Mouse (Mus musculus): ENCODE measurements around the gene Plce1. TPM values are rescaled to one million over a fixed set of nuclear protein-coding genes. Genes with fewer than 3 reads are reported as not detected.

Plce1 gene
- polyA plus RNA-seq, 1 experiment from 2014 or later: 3.9 TPM

DNA sequence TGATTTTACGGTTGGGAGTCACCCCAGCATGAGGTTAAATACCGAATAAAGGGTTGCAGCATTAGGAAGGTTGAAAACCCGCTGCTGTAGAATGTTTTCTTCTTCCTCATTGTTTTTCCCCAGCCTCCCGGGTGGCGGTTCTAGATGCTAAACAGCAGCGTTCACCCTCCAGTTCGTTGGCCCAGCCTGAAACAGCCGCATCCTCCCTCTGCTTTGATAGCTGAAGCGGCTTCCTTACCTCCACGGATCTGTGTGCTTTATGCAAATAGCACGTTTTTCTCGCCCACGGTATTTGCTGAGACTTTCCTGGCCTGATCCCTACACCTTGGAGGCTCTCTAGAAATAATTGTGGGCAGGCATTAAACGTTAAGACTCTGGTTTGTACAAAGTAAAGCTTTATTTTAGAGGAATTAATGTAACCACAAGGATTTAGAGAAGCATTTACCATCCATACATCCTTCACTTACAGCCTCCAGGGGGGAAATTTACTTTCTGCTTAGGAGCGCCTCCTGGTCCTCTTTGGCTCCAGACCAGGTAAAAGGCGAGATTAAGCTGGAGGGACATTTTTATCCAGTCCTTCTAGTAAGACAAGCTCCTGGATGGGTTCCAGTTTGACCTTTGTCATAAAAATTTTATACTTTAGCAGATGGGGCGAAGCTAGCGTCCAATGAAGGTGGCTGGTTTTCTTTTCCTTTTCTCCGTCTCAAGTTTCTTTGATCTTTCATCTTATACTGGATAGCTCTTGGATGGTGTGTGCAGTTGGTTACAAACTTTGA, 1.7 kb downstream of the Plce1 start:
- WGBS: 16% methylated on average over 19 of the region's 19 CpGs
- Histone ChIP-seq H3K27ac (ENCODE audit: low read depth, low read length) (no peak overlapping the region), H3K9me3 (ENCODE audit: control insufficient read depth, low read length) (no peaks in the 10 kb centered on the region), H3K27me3 (ENCODE audit: control insufficient read depth, insufficient read depth, low read length) (peaks cover 5% of the 10 kb centered on the region; the same call in 1 of the 2 replicates), H3K4me3 (ENCODE audit: low read depth, low read length) (peak overlapping the region; percentile 66), H3K4me1 (ENCODE audit: control insufficient read depth, insufficient read depth, low read length) (peaks cover 6% of the 10 kb centered on the region; the same call in 1 of the 2 replicates), H3K4me2 (ENCODE audit: low read depth, low read length) (peak overlapping the region; percentile 99), H3K9ac (replicated peaks; ENCODE audit: low read depth, low read length) (no peak overlapping the region), H3K36me3 (ENCODE audit: control insufficient read depth, insufficient read depth, low read length) (no peaks in the 10 kb centered on the region)
- ATAC-seq (ENCODE audit: low read depth): no peak

DNA sequence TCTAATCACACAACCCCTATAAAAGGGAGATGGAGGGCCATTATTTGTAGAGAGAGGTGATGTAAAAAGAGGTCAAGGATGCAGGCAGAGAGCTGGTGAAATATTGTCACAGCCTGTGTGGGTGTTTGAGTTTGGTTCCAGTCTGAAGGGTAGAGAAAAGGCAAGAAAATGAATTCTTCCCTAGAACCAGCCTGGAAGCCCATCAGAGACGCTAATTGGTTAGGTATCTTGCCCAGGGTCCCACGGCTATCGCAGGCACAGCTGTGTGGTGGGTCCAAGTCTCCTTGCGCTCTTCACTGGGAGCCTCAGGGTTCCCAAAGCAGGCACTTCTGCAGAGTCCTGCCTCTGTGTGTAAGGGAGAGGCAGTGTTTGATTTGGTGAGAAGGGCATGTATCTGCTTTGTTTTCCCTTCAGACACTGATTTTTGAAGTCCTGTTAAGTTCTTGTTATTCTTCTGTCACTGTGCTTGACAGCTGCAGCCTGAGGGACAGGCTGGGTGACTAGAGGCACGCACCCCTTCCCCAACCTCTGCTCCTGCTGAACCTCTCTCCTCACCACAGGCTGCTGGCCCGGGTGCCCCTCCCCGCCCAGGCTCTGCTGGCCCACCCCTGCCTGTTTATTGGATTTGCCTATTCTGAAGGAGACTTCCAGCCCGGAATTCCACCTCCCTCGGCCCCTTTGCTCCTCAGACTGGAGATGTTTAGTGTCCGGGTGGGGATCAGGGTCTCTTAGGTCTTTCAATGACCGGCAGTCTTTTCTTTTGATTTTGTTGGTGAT, 5.1 kb downstream of the Plce1 start:
- H3K9me3 ChIP-seq (ENCODE audit: control insufficient read depth, low read length): no peaks in the 10 kb centered on the region
- 17% methylated on average over 11 of the region's 11 CpGs for WGBS
- H3K27me3 ChIP-seq (ENCODE audit: control insufficient read depth, insufficient read depth, low read length): peaks cover 5% of the 10 kb centered on the region; the same call in 1 of the 2 replicates
- H3K27ac ChIP-seq (ENCODE audit: low read depth, low read length): no peak overlapping the region; the same call in 1 of the 2 replicates
- H3K4me1 ChIP-seq (ENCODE audit: control insufficient read depth, insufficient read depth, low read length): 0 out of 2 replicates have a peak, but pooled peaks cover 3% of the 10 kb centered on the region
- ATAC-seq (ENCODE audit: low read depth): no peak
- no peaks in the 10 kb centered on the region for H3K36me3 ChIP-seq (ENCODE audit: control insufficient read depth, insufficient read depth, low read length)
- H3K4me3 ChIP-seq (ENCODE audit: low read depth, low read length): no peak overlapping the region
- no peak overlapping the region for H3K9ac ChIP-seq (replicated peaks; ENCODE audit: low read depth, low read length)
- peak overlapping the region; percentile 23; the same call in 1 of the 2 replicates for H3K4me2 ChIP-seq (ENCODE audit: low read depth, low read length)

DNA sequence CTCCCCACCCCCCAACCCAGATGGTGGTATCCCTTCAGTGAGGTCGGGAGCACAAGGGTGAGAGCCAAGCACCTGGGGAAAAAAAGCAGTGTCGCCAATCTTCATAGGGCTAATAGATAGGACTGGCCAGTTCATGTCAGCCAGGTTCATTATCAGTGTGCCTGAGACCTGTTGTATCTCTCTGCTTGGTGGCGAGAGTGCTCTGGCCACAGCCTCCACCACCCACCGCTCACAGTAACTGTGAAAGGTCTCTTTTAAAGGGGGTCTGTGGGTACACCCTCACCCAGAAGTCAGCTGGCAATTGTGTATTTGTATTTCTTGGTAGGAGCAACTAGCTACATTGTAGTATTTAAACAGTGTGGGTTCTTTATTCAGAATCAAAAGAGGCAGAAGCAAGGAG, 6.6 kb downstream of the Plce1 start:
- Histone ChIP-seq H3K4me1 (ENCODE audit: control insufficient read depth, insufficient read depth, low read length) (0 out of 2 replicates have a peak, but pooled peaks cover 3% of the 10 kb centered on the region), H3K9ac (replicated peaks; ENCODE audit: low read depth, low read length) (no peak overlapping the region), H3K4me3 (ENCODE audit: low read depth, low read length) (no peak overlapping the region), H3K4me2 (ENCODE audit: low read depth, low read length) (no peak overlapping the region), H3K9me3 (ENCODE audit: control insufficient read depth, low read length) (no peaks in the 10 kb centered on the region), H3K27ac (ENCODE audit: low read depth, low read length) (no peak overlapping the region), H3K36me3 (ENCODE audit: control insufficient read depth, insufficient read depth, low read length) (no peaks in the 10 kb centered on the region), H3K27me3 (ENCODE audit: control insufficient read depth, insufficient read depth, low read length) (no peaks in the 10 kb centered on the region)
- 27% methylated on average over 4 of the region's 4 CpGs for WGBS
- ATAC-seq (ENCODE audit: low read depth): no peak

DNA sequence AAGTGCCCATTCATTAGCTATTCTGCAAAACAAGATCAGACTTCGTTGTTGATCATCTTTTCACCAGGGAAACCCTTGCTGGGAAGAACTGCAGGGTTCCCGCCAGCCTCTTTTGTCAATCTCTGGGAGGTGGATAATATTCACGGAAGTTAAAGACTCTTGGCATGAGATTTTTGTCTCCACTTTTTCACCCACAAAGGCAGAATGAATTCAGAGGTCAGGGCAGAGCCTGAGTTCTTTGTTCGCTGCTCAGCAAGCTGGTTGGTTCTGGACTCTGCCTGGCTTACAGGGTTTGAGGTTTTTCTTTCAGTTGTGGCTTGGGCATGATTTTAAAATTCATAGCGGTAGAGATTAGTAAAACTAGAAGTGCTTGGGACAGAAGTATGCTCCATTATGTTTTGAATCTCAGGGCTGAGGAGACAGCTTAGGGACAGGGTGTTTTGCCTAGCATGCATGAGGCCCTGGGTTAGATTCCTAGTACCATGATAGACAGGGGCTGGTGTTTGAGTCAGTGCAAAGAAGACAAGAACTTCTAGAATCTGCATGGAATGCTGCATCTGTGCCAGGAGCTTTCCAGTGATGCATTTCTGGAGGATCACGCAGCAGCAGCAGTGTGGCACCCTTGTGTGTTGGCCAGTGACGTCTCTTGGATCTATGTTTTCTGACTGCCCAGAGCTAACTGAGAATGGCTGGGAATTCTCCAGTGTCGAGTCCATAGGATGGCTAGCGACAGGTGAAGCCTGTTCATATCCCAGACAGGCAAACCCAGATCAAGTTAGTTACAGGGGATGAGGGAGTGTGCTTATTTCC, 7.4 kb downstream of the Plce1 start:
- 0 out of 2 replicates have a peak, but pooled peaks cover 3% of the 10 kb centered on the region for H3K4me1 ChIP-seq (ENCODE audit: control insufficient read depth, insufficient read depth, low read length)
- no peak overlapping the region for H3K9ac ChIP-seq (replicated peaks; ENCODE audit: low read depth, low read length)
- H3K4me3 ChIP-seq (ENCODE audit: low read depth, low read length): no peak overlapping the region
- no peak for ATAC-seq (ENCODE audit: low read depth)
- no peaks in the 10 kb centered on the region for H3K9me3 ChIP-seq (ENCODE audit: control insufficient read depth, low read length)
- H3K27me3 ChIP-seq (ENCODE audit: control insufficient read depth, insufficient read depth, low read length): no peaks in the 10 kb centered on the region
- H3K36me3 ChIP-seq (ENCODE audit: control insufficient read depth, insufficient read depth, low read length): no peaks in the 10 kb centered on the region
- H3K4me2 ChIP-seq (ENCODE audit: low read depth, low read length): no peak overlapping the region
- no peak overlapping the region for H3K27ac ChIP-seq (ENCODE audit: low read depth, low read length)
- WGBS: 32% methylated on average over 9 of the region's 9 CpGs

DNA sequence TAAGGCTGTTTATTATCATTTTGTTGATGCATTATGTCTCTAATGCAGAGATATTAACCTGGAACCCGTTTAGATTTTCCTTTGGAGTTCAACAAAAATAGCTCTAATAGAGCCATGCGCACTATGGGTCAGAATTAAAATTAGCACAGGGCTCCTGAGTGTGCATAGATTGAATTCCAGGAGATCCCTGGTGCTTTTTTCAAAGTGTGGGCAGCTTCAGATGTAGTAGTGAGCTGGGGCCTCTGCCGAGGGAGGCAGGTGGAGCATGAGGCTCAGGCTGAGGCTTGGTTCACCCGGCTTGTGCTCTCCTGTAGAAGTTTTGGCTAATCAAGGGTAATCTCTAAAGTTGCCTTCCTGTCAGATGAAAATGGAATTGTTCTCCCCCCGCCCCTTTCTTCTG, 17.3 kb downstream of the Plce1 start:
- H3K4me2 ChIP-seq (ENCODE audit: low read depth, low read length): no peak overlapping the region
- H3K9me3 ChIP-seq (ENCODE audit: control insufficient read depth, low read length): no peaks in the 10 kb centered on the region
- H3K36me3 ChIP-seq (ENCODE audit: control insufficient read depth, insufficient read depth, low read length): no peaks in the 10 kb centered on the region
- no peak overlapping the region for H3K4me3 ChIP-seq (ENCODE audit: low read depth, low read length)
- WGBS: 90% methylated on average over 5 of the region's 5 CpGs
- no peak overlapping the region for H3K27ac ChIP-seq (ENCODE audit: low read depth, low read length)
- H3K4me1 ChIP-seq (ENCODE audit: control insufficient read depth, insufficient read depth, low read length): no peaks in the 10 kb centered on the region
- ATAC-seq (ENCODE audit: low read depth): no peak
- no peak overlapping the region for H3K9ac ChIP-seq (replicated peaks; ENCODE audit: low read depth, low read length)
- no peaks in the 10 kb centered on the region for H3K27me3 ChIP-seq (ENCODE audit: control insufficient read depth, insufficient read depth, low read length)

DNA sequence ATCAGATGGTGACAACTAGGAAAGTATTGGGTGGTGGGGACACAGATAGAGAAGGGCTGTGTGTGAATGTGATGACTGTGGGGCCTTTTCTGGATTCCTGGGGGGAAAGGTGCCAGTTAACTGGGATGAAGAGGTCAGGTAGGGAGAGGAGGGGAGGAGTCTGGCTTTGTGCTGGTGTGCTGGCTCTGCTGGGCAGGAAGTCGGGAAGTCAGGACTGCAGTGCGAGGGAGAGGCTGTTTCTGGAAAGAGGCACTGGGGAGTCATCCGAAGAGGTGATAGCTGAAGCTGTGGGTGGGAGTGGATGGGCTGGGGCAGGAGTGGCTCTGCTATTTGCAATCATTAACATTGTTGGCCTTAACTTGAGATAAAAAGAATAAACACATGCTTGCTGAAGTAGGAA, 23.7 kb downstream of the Plce1 start:
- Histone ChIP-seq H3K4me1 (ENCODE audit: control insufficient read depth, insufficient read depth, low read length) (no peaks in the 10 kb centered on the region), H3K27me3 (ENCODE audit: control insufficient read depth, insufficient read depth, low read length) (no peaks in the 10 kb centered on the region), H3K4me2 (ENCODE audit: low read depth, low read length) (no peak overlapping the region), H3K9ac (replicated peaks; ENCODE audit: low read depth, low read length) (no peak overlapping the region), H3K9me3 (ENCODE audit: control insufficient read depth, low read length) (no peaks in the 10 kb centered on the region), H3K4me3 (ENCODE audit: low read depth, low read length) (no peak overlapping the region), H3K36me3 (ENCODE audit: control insufficient read depth, insufficient read depth, low read length) (no peaks in the 10 kb centered on the region), H3K27ac (ENCODE audit: low read depth, low read length) (no peak overlapping the region)
- ATAC-seq (ENCODE audit: low read depth): no peak
- 46% methylated on average over 3 of the region's 3 CpGs for WGBS

DNA sequence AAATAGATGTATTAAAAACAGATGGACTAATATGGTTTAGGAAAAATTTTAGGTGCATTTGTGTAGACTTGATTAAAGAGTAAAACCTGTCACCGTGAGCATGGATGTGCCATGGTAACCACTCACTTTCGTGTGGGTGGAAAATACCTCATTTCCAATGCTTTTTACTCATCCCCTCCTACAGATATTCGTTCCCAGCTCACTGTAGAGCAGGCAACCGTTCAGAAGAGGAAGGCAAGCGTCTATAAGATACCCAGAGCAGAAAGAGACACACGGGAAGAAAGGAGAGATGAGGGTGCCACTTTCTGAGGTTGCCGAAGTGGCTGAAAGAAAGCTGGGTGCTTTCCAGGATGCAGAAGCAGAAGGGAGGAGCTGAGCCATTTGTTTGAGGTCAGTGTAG, 25.2 kb downstream of the Plce1 start:
- no peak overlapping the region for H3K4me3 ChIP-seq (ENCODE audit: low read depth, low read length)
- no peaks in the 10 kb centered on the region for H3K36me3 ChIP-seq (ENCODE audit: control insufficient read depth, insufficient read depth, low read length)
- no peak overlapping the region for H3K4me2 ChIP-seq (ENCODE audit: low read depth, low read length)
- 87% methylated on average over 7 of the region's 7 CpGs for WGBS
- no peaks in the 10 kb centered on the region for H3K4me1 ChIP-seq (ENCODE audit: control insufficient read depth, insufficient read depth, low read length)
- no peak overlapping the region for H3K27ac ChIP-seq (ENCODE audit: low read depth, low read length)
- no peaks in the 10 kb centered on the region for H3K27me3 ChIP-seq (ENCODE audit: control insufficient read depth, insufficient read depth, low read length)
- no peaks in the 10 kb centered on the region for H3K9me3 ChIP-seq (ENCODE audit: control insufficient read depth, low read length)
- no peak overlapping the region for H3K9ac ChIP-seq (replicated peaks; ENCODE audit: low read depth, low read length)
- no peak for ATAC-seq (ENCODE audit: low read depth)

DNA sequence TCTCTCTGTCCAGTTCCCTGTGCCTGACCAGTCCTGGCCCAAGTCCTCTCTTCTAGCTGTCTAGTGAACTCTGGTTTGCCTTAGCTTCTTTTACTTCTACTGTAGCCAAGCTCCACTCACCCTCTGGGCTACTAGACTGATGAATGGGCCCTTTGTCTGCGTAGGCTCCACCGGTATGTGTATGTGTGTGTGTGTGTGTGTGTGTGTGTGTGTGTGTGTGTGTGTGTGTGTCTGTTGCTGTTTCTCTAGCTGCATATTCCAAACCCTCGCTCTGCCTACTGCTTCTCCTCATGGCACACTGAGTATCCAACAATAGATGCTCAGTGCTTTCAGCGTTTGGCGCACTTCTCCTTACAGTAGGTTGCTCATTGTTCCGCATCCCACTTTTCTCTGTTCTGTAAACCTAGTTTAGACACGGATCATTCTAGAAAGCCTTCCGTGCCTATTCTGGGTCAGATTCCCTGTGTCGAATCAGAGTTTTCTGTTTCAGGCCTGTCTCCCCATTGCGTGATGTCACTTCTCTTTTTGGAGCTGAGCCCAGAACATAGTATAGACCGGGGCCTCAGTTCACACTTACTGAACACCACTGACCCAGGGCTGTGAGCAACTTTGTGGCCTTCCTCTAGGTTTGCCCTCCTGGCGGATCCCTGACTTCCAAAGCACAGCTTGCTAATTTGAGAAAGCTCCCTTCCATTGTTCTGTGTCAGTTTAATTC, 26.5 kb downstream of the Plce1 start:
- no peak overlapping the region for H3K9ac ChIP-seq (replicated peaks; ENCODE audit: low read depth, low read length)
- ATAC-seq (ENCODE audit: low read depth): peak; percentile 58; the same call in 1 of the 2 replicates
- H3K27me3 ChIP-seq (ENCODE audit: control insufficient read depth, insufficient read depth, low read length): no peaks in the 10 kb centered on the region
- no peak overlapping the region for H3K27ac ChIP-seq (ENCODE audit: low read depth, low read length)
- H3K9me3 ChIP-seq (ENCODE audit: control insufficient read depth, low read length): no peaks in the 10 kb centered on the region
- no peaks in the 10 kb centered on the region for H3K36me3 ChIP-seq (ENCODE audit: control insufficient read depth, insufficient read depth, low read length)
- no peaks in the 10 kb centered on the region for H3K4me1 ChIP-seq (ENCODE audit: control insufficient read depth, insufficient read depth, low read length)
- H3K4me2 ChIP-seq (ENCODE audit: low read depth, low read length): no peak overlapping the region
- WGBS: 52% methylated on average over 12 of the region's 12 CpGs
- no peak overlapping the region for H3K4me3 ChIP-seq (ENCODE audit: low read depth, low read length)

Measured in neural tube, embryonic 14.5 days (tissue).